Mouse (Mus musculus) embryo, embryonic 11 days (tissue): ENCODE measurements around the gene Lgr4.

Source experiments
- DNase-seq: peaks from one replicate; pipeline ENCODE4 v3.0.0-alpha.2; 2015

Lgr4 gene

DNA sequence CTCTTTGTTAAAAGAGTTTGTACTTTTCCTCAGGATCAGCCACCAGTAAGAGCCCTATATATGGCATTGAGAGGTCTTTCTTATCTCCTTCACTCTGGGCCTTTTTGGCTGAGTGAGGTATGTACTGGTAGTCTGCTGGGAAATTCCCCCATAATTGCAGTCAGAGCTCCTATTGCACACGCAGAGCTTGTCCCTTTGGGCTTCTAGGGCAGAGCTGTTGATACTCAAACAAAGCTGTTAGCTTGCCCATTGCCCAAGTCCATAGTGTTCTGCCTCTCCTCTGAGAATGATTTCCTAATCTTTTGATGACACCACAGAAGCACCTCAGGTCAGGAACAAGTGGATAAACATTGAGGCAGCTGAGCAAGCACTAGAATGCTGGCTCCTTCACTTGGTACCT is 67.5 kb downstream of the Lgr4 start:
- DNase-seq: no peak

DNA sequence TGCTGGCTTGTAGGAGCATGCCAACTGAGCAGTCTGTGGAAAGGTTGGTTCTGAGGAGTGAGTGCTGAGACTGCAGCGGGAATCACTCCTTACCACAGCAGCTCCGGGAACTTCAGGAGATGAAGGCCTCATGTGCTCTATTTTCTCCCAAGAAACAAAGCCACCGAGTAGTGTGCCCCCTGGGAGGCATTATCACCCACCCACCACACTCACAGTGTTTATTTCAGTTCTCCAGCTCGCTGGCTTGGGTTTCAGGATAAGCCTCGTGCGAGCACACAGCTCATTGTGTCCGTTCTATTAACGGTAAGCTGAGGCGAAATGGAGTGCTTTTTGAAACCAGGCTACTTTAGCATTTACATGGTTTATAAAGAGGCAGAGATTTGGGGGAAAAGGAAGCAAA is 68.1 kb downstream of the Lgr4 start:
- DNase-seq: no peak

DNA sequence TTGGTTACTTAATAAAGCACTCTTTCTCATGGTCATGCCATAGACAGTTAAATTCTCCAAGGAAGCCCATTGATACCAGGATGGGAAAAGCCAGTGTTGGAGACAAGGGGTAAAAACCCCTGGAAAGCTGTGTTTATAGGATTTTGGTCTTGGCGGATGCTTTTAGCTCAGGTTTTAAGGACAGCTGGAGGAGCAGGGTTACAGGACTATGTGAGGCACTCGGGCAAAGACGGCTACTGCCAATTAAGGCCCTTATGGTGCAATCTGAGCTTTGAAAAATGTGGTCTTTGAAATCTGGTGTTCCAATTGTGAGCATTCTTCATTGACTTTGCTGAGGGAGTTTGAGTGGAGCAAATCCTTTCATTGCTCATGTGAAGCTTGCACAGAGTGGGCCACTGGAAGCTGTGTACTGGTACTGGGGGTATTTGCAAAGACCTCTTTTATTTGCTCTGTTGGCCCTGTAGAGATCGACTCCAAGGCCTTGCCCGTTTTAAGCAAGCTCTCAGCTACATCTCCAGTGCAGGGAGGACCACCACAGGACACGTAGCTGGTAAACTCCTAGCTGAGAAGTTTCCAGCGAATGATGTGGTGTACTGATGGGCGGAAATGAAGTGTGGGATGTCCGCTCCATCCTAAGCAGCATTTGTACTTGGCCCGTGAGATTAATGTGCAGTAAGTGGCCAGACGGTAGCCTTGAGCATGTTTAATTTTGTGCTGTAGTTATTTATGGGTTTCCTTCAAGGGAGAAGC is 68.8 kb downstream of the Lgr4 start:
- DNase-seq: no peak

GRCm38 (mm10) chr2:109987946-109988345 is 70.5 kb downstream of the Lgr4 start:
- peak; percentile 26 for DNase-seq

DNA sequence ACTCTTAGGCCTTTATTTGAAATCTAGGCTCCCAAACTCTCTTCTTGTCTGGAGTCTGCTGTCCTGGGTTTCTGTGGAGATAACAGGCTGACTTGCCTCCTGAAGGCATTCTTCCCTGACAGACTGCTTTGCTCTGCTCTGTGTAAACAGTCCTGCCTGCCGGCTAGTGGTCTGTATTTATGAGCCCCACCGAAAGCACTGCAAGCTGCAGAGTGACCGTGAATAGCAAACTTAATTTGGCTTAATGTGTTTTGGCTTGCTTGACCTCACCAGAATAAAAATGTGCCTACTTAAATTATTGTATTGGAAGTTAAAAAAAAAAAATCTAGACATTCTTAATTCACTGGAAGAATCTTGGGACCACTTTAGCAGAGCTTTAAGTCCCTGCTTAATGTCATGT is 71.7 kb downstream of the Lgr4 start:
- DNase-seq: peak; percentile 80

- DNase-seq: peak; percentile 32
These were observed 72.4 kb downstream of the Lgr4 start for GRCm38 (mm10) chr2:109989679-109990473.

- no peak for DNase-seq
These were observed 74.3 kb downstream of the Lgr4 start for GRCm38 (mm10) chr2:109991754-109992153.

GRCm38 (mm10) chr2:109992448-109993073 is 75.1 kb downstream of the Lgr4 start:
- no peak for DNase-seq

DNA sequence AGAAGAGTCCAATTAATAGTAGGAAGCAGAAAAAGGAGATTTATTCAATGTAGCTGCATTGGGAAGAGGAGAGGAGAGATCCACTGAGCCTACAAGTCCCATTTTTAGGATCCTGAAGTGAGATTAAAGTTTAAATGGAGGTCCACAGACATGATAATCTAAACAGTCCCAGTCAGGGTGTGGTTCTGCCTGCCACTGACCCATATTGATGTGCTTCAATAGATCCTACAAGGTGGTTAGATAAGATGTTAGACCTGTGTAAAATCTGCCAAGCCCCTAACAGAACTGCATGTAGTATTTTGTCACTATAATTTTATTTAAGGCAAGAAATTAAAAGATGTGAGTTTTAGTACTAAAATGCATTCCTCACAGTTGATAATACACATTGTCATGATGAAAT is 76.0 kb downstream of the Lgr4 start:
- no peak for DNase-seq

GRCm38 (mm10) chr2:109995061-109995460 is 77.6 kb downstream of the Lgr4 start:
- no peak for DNase-seq

- no peak for DNase-seq
These were observed 79.0 kb downstream of the Lgr4 start for GRCm38 (mm10) chr2:109996411-109996810.

GRCm38 (mm10) chr2:110004668-110005067 is 87.2 kb downstream of the Lgr4 start:
- DNase-seq: no peak

DNA sequence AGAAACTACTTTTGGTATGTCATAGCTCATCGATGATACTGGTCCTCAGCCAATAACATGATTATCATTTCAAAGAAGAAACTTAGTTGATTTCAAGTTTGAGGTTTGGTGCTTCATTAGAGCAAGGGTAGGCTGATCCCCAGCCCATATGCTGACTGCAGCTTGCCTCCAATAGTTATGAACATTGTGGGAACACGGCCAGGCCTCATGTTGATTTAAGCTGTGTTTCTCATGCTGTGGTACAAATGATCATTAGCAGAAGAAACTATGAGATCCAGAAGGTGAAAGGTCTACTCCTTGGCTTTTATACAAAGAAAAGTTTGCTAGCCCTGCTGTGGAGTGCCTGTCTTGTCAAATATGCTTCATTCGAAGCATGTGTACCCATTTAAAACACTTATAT is 87.7 kb downstream of the Lgr4 start:
- DNase-seq: no peak

- no peak for DNase-seq
These were observed 88.3 kb downstream of the Lgr4 start for GRCm38 (mm10) chr2:110005596-110006239.

- DNase-seq: no peak
These were observed 90.2 kb downstream of the Lgr4 start for GRCm38 (mm10) chr2:110007423-110008267.

DNA sequence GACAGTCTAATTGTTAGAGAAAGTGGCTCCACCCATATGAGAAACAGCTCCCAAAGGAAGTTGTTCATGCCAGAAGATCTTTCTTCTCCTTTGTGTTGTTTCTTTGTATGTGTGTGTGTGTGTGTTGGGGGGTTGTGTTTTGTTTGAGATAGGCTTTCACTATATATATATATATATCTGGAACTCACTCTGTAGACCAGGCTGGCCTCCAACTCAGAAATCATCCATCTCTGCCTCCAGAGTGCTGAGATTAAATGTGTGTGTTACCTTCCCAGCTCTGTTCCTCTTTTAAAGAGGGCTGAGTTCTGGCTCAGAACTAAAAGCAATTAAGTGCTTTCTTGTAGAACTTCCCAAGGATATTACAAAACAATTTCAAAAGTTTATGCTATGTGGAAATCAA is 92.0 kb downstream of the Lgr4 start:
- no peak for DNase-seq

GRCm38 (mm10) chr2:110012184-110012725 is 94.8 kb downstream of the Lgr4 start:
- no peak for DNase-seq

- no peak for DNase-seq
These were observed 99.6 kb downstream of the Lgr4 start for GRCm38 (mm10) chr2:110017087-110017486.

DNA sequence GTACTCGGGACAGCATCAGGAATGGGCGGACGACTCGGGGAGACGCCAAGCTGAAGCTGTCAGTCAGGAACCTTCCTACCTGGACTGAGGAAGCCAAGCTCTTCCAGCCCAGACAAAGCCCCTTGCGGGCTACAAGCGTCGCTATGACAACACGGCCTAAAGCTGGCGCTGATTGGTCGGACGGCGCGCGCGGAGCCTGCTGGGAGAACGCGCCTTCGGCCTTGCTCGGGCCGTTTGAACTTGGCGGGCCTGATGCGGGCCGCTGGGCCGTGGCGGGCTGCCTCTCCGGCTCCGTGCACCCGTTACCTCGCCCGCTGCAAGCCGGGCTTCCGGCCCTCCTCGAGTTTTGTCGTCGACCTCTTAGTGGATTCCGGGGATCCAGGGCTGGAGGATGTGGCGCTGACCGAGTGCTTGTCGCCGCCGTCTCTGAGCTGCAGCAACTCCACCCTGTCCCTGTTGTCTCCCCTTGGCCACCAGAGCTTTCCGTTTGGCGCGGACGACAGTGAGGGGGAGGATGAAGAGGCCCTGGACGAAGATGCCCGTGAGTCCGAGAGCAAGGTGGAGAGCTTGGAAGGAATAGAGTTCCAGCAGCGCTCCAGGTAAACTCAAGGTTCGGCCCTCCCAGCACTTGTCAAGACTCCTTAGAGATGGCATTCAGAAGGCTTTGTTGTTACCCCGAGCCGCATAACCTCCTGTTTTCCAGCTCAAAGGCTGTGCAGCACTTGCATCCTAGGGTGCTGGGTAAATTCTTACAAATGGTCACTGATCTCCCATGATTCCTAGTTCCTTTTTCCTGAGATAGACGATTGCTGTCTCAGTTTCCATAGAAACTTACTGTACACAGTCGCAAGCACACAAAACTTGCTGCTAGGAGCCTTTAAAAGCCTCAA is 100.4 kb downstream of the Lgr4 start, which contains the start of gene Ccdc34:
Ccdc34 (plus strand) TSS at position 202 of the 890 bp plus-strand sequence.
- DNase-seq: peak; percentile 98

- no peak for DNase-seq
These were observed 102.2 kb downstream of the Lgr4 start for GRCm38 (mm10) chr2:110019656-110020055.

- DNase-seq: no peak
These were observed 103.0 kb downstream of the Lgr4 start for GRCm38 (mm10) chr2:110020430-110020829.
